Mouse (Mus musculus) left cerebral cortex, adult 9 months (tissue): ENCODE data around the gene Gm49361.
"Not testable (repeated sequence)": the region's sequence is repeated elsewhere in the genome, so short reads cannot be mapped to it uniquely, and the experiment has no call there.

Experiments used
- DNase-seq, 2 experiments: peaks; one replicate each; pipeline ENCODE4 v3.0.0; 2022; ENCODE audit warnings: low spot score in 2 of 2

Gm49361 gene

DNA sequence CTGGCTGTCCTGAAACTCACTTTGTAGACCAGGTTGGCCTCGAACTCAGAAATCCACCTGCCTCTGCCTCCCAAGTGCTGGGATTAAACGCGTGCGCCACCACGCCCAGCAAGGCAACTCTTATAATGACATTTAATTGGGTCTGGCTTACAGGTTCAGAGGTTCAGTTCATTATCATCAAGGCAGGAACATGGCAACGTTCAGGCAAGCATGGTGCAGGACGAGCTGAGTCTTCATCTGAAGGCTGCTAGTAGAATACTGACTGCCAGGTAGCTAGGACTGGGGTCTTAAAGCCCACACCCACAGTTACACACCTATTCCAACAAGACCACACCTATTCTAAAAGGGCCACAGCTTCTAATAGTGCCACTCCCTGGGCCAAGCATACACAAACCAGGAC is 57.8 kb downstream of the Gm49361 start:
- not testable (repeated sequence) for DNase-seq

DNA sequence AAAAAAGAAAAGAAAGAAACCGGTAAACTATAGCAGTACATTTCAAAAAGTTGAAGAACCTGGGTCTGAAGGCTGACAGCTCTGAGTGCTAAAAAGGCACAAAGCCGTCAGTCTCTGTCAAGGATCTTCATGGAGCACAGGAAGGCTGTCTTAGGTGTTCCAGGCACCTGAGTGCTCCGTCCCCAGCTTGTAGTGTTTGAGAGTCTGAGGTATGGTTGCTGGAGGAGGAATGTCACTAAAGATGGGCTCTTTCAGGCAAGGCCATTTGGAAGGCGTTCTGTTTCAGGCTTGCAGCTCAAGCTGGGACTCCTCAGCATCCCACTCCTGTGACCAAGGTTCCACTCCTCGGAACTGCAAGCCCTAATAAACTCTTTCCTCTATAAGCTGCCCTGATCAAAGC is 58.5 kb downstream of the Gm49361 start:
- DNase-seq, result no peak

DNA sequence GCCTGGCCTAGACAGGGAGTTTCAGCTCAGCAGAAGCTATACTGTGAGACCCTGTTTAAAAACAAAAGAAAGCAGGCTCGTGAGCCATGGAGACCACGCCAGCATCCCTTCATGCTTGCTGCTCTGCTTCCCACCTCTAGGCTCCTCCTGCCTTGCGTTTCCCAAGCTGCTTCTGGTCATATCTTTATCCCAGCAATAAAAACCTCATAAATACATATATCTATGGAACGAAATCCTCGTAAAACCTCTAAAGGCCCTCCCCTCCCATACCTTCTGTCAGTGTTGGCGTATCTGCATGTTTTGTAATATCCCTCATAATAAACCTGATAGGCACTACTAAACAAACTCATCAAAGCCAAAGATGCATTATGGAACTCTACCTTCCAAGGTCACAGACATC is 59.3 kb downstream of the Gm49361 start:
- DNase-seq, result no peak

DNA sequence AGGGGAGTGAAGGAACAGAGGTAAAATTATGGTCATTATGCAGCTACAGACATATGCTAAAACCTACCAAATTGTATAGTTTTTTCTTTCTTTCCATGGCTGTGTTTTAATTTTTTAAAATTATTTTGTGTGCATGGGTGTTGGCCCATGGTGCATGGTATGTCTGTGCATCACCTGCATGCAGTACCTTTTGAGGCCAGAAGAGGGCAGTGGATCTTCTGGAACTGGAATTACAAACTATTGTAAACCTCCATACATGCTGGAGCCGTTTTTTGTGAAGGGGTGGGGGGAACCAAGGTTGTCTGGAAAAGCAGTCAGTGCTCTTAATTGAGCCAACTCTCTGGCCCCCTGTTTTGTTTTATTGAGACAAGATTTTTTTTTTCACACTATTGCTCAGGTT is 61.3 kb downstream of the Gm49361 start:
- DNase-seq, result peak in 1 of 2 experiments; percentile 47

DNA sequence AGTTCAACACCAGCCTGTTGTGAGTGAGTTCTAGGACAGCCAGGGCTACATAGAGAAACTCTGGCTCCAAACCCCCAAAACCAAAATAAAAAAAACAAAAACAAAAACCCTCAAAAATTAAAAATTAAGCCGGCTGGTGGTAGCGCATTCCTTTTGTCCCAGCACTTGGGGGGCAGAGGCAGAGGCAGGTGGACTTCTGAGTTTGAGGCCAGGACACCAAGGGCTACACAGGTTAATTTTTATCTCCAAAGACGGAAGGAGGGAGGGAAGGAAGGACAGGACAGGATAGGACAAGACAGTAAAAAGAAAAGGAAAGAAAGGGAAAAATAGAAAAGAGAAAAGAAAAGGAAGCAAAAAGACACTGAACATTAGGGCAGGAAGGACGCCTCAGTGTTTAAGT is 63.2 kb downstream of the Gm49361 start:
- DNase-seq, result no peak

GRCm38 (mm10) chr14:57679958-57680535 is 65.9 kb downstream of the Gm49361 start:
- DNase-seq, result peak; percentile 33 to 87

DNA sequence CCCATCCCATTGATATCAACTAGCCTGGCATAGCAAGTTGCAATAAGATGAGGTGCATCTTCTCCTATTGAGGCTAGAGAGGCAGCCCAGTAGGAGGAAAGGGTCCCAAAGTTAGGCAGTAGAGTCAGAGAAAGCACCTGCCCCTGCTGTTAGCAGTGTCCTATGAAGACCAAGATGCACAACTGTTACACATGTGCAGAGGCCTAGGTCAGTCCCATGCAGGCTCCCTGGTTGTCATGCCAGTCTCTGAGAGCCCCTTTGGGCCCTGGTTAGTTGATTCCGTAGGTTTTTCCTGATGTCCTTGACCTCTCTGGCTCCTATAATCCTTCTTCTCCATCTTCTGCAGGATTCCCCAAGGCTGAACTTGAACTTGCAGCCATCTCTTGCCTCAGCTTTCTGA is 66.4 kb downstream of the Gm49361 start:
- DNase-seq, result no peak

DNA sequence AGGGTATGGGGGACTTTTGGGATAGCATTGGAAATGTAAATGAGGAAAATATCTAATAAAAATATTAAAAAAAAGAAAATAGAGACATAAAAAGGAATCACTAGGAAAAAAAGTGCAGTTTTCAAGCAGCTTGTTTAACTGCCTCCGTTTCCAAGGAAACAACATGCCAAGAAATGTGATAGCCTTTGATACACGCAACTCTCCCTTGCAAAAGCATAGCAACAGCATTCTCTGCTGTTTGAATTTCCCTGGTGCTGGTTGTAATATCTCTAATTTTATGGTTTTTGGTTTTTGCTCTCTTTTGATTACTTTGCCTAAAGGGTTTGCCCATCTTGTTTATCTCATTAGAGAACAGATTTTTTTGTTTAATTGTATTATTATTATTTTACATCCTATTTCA is 70.4 kb downstream of the Gm49361 start:
- no peak for DNase-seq

- no peak for DNase-seq
Measured at GRCm38 (mm10) chr14:57665628-57665950, 80.3 kb downstream of the Gm49361 start.

DNA sequence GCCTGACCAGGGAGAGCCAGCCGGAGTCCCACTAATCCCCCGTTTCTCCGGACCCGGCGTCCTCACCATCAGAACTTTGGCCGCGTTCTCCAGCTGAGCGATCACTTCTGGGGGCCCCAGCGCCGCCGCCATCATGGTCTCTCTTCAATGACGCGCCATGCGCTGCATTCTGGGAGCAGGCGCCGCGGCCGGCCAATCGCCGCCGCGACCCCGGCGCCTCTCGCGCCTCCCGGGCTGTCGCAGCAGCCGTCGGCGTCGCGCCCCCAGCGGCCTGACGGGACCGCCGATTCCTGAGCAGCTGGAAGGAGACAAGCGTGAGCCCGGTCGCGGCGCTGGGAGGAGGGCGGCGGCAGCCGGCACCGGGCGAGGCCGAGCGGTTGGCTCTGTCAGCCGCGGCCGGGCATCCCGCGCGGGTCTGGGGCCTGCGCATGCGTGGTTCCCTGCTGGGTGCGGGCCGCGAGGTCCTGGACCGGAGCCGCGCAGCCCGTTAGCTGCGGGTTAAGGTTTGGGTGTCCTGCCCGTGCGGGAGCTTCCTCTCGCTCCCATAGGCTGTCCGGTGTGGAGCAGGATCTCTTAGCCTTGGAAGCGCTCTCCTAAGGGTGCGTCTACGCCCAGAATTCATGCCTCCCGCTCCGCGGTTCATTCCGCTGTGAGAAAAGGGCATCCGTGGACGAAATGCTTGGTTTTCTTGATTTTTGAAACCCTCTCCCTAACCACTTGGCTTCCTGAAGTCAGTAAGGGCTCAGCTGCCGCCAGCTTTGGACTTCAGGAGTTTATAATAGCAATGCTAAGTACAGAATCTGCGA is 80.9 kb downstream of the Gm49361 start, which contains the start of gene Xpo4:
Gene Xpo4, minus strand, starts transcription at position 609 of the 806 bp plus-strand sequence.
- DNase-seq, result peak; percentile 43 to 76

DNA sequence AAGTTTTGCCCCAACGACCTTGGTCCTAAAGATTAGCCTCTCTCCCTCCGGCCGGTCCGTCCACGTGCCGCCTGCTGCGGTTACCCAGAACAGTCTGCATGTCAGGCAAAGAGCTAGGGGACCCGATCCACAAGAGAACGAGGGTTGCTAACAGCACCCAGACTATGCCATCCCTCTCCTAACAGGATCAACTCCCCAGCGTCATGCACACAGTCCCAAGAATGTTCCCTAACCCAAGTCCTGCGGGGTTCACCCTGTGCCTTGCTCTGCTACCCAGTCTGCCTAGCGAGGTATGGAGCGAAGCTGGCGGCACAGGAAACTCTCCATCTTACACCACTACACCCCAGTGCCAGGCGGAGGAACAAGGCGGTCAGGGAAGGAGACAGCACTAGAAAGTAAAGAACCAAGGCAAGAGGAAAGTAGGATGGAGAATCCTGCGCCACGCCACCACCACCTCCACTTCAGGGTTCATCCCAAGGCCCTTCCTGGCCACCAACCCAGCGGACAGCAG is 81.5 kb downstream of the Gm49361 start:
- DNase-seq, result no peak

- DNase-seq, result no peak
Measured at GRCm38 (mm10) chr14:57663630-57664029, 82.3 kb downstream of the Gm49361 start.

GRCm38 (mm10) chr14:57658301-57658700 is 87.6 kb downstream of the Gm49361 start:
- DNase-seq, result no peak

- DNase-seq, result no peak
Measured at GRCm38 (mm10) chr14:57657500-57657899, 88.4 kb downstream of the Gm49361 start.

GRCm38 (mm10) chr14:57656519-57656918 is 89.4 kb downstream of the Gm49361 start:
- not testable (repeated sequence) for DNase-seq

DNA sequence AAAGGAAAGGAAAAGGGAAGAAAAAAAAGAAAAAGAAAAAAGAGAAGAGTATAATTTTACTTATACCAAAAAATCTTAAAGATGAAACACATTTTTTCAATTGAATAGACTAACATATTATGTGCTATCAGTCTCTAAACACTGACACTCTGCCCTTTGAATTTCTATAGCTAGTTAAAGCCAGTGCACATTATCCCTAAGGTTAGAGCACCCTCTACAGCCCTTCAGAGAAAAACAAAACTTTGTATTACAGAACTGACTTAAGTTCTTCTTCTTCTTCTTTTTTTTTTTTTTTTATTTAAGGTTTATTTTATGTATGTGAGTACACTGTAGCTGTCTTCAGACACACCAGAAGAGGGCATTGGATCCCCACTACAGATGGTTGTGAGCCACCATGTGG is 96.4 kb downstream of the Gm49361 start:
- no peak for DNase-seq

DNA sequence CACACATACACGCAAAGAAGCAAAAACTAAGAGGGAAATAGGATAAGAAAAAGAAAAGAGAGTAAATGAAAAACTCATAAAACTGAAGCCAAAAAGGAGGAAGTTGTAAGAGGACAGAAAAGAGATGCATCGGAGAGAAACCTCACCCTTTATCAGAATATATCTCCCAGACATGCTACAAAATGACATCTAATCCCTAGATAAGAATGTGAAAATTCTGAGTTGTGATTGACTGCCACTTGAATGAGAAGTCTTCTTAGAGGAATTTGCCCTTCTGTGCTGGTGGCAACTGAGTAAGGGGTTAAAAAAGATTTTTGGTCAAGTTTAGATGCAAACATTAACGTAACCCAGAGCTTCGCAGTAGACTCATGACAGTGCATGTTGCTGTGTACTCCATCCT is 99.7 kb downstream of the Gm49361 start:
- no peak for DNase-seq

DNA sequence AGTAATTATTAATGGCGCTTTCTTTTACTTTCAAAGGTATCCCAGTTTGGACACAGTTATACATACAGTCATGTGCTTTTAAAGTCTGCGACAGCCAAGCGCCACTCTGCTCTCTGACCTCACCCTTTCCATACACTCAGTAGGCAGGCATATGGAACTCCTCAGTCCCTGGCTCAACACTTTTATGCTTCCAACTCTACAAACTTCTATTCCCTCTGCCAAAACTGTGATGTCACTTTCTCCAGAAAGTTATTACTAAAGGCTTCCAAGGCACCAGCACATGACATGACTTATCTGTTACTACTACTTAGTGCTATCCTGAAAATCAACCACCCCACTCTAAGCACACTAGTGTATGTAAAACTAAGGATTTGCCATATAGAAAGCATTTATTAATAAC is 106.8 kb downstream of the Gm49361 start:
- DNase-seq, result no peak

DNA sequence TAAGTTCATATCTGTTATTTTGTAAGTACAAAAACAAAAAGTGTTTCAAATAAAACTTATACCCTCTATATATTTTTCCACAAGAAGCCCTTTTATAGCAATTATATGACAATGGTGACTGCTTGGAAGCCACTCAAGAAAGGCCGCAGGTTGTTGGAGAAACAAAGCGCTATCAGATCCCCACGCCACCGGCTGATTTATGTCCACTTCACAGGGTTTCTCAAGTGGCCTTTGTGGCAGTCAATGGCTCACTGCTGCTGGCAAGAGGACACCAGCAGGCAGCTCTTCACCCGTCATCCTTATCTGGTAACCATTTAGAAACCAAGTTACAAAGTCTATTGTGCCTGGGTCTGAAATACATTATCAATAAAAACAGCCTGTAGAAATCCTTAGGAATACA is 111.8 kb downstream of the Gm49361 start:
- DNase-seq, result no peak

- DNase-seq, result no peak
Measured at GRCm38 (mm10) chr14:57629595-57629994, 116.3 kb downstream of the Gm49361 start.

GRCm38 (mm10) chr14:57622934-57623333 is 123.0 kb downstream of the Gm49361 start:
- DNase-seq, result no peak

DNA sequence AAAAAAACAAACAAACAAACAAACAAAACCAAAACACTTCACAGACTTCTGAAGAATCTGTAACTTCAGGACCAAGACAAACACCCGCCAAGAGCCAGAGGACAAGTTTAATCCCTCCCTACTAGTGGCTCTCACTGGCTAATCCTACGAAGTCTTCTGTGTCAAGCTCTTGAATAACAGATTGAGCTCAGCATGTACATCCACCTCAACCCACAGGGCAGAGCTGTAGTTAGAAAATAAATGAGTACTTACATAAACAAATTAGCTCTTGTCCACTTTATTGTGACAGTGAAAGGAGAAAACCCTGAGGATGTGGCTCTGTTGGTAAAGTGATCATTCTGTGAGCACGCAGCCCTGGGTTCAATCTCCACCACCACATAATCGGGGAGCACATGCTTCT is 124.2 kb downstream of the Gm49361 start:
- no peak for DNase-seq

- DNase-seq, result no peak
Measured at GRCm38 (mm10) chr14:57620598-57621236, 125.2 kb downstream of the Gm49361 start.
